Mouse (Mus musculus): ENCODE measurements at regions not wholly inside any gene's neighbourhood (a gene's known extent, or its start where the extent isn't known, plus 50 kb on each side); places are given as distances from the start of the nearest gene placed in this dataset.

DNA sequence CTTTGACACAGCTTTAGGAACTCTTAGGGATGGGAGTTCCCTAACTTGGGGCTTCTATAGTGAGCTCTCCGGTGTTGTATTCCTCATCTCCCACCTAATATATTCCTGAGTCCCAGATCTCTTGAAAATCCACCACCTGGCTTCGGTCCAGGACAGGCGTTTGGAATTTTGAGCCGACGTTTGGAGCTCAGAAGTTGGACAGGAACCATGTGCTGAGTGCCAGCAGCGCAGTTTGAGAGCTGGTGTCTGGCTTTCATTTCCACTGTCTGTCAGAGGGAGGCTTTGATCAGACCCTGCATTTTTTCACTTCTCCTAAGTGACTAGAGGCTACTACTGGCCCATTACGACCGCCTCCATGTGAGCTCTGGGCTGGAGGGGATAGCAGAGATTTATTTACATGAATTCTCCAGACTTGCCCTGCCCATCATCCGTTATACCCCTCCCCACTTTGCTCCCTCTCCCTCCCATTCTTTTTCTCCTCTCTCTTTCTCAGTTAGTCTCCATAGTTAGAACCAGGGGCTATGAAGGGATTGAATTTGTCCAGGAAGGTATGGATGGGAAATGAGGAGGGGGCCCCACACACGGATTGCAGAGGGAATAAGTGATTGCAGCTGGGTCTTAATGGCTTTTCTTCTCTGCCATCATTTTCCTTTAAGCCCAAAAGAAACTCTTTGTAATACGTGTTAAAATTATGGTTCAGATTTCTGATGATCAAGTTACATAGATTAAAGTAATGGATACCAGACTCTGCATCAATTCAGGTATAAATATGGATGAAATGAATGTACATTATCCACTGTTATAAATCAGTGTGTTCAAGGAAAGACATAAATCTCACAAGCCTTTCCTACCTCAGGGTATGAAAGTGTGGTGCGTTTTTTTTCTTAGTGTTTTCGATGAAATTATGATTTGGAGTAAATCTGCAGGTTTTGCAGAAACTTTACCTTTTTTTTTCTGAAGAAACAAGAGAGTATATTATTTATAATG is 474.5 kb upstream of the Zfp462 start:
- Histone ChIP-seq H3K4me3 (no peak overlapping the region), H3K4me2 (no peak overlapping the region), H3K9me3 (no peaks in the 10 kb centered on the region), H3K27ac (no peak overlapping the region), H3K36me3 (no peaks in the 10 kb centered on the region), H3K27me3 (no peaks in the 10 kb centered on the region), H3K4me1 (replicated peaks) (no peaks in the 10 kb centered on the region; the same call in 1 of the 2 replicates), H3K9ac (no peak overlapping the region)
- WGBS = 56% methylated on average over 13 of the region's 13 CpGs
- peak; percentile 80 for ATAC-seq (ENCODE audit: low FRiP score)

DNA sequence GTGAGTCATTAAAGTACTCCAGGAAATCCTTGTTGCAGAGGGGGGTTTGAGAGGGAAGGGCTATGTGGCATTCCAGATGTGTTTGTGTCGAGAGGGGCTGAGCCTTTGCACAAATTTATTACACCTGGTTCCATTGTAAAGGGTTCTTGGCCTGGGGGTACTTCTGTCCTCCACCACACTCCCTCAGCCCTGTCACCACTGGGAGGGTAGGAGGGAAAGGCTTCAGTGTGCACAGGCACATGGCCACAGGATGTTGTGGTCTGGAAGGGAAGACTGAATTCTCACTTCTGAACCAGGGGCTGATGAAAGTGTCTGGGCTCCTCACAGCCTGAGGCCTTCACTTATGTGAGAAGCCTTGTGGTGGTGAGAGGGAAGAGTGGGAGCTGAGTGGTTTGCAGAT is 473.8 kb upstream of the Zfp462 start:
- H3K27ac ChIP-seq = no peak overlapping the region
- H3K9me3 ChIP-seq = no peaks in the 10 kb centered on the region
- H3K36me3 ChIP-seq = no peaks in the 10 kb centered on the region
- ATAC-seq (ENCODE audit: low FRiP score) = no peak
- 69% methylated on average over 1 of the region's 1 CpGs for WGBS
- H3K4me3 ChIP-seq = no peak overlapping the region
- no peaks in the 10 kb centered on the region for H3K27me3 ChIP-seq
- H3K4me2 ChIP-seq = no peak overlapping the region
- H3K9ac ChIP-seq = no peak overlapping the region
- H3K4me1 ChIP-seq (replicated peaks) = no peaks in the 10 kb centered on the region; the same call in 1 of the 2 replicates

GRCm38 (mm10) chr4:54481766-54482165 is 463.1 kb upstream of the Zfp462 start:
- Histone ChIP-seq H3K27me3 (no peaks in the 10 kb centered on the region), H3K9me3 (no peaks in the 10 kb centered on the region), H3K36me3 (no peaks in the 10 kb centered on the region), H3K27ac (no peak overlapping the region), H3K4me3 (no peak overlapping the region), H3K4me1 (replicated peaks) (no peaks in the 10 kb centered on the region), H3K9ac (no peak overlapping the region), H3K4me2 (no peak overlapping the region)
- ATAC-seq (ENCODE audit: low FRiP score) = no peak
- WGBS = 76% methylated on average over 2 of the region's 2 CpGs

DNA sequence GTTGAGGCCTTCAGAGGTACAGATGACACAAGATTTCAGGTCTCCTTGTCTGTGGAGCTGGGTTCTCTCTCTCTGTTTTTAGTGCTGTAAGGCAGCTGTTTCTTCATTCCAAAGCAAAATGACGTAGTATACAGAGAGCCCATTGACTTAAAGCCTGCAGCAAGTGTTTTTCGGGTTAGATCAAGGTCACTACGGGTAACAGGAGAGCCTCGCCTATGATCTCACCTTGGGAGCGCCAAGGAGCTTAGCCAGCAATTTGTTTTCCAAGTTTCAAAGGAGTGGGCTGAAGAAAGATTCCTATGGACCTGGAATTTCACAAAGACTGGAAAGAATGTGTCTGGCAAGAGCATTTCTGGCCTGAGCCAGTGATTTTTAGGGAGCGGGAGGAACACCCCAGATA is 451.8 kb upstream of the Zfp462 start:
- Histone ChIP-seq H3K4me1 (replicated peaks) (no peaks in the 10 kb centered on the region), H3K36me3 (no peaks in the 10 kb centered on the region), H3K4me3 (no peak overlapping the region), H3K27ac (no peak overlapping the region), H3K9ac (no peak overlapping the region), H3K4me2 (no peak overlapping the region), H3K27me3 (no peaks in the 10 kb centered on the region), H3K9me3 (no peaks in the 10 kb centered on the region)
- WGBS = 89% methylated on average over 6 of the region's 6 CpGs
- no peak for ATAC-seq (ENCODE audit: low FRiP score)

DNA sequence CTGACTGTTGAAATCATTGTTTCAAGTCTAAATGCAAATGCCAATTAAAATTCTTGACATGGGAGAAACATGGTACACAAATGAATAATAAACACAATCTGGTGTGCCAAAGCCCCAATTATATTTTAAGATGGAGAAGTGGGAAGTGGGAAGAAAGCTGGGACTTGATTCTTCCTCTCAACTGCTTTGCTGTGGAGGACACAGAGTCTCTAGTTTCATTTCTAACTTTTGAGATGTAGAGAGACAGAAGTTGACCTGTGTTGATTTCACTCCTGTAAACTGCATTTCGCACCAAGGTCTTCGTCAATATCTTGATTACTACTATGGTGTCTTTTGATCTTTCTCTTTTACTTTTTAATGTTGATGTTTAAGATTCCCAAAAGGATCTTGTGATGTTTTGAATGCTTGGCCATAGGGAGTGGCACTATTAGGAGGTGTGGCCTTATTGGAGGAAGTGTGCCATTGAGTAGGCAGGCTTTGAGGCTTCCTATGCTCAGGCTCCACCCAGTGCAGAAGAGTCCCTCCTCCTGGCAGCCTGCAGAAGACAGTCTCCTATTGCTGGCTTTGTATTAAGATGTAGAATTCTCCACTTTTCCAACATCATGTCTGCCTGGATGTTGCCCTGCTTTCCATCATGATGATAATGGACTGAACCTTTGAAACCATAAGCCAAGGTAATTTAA is 447.4 kb upstream of the Zfp462 start:
- Histone ChIP-seq H3K9ac (no peak overlapping the region), H3K36me3 (no peaks in the 10 kb centered on the region), H3K27ac (no peak overlapping the region), H3K4me3 (no peak overlapping the region), H3K4me2 (no peak overlapping the region), H3K4me1 (replicated peaks) (no peaks in the 10 kb centered on the region), H3K9me3 (no peaks in the 10 kb centered on the region), H3K27me3 (no peaks in the 10 kb centered on the region)
- no peak for ATAC-seq (ENCODE audit: low FRiP score)
- 99% methylated on average over 2 of the region's 2 CpGs for WGBS

- ATAC-seq (ENCODE audit: low FRiP score) = no peak
- H3K36me3 ChIP-seq = no peaks in the 10 kb centered on the region
- no peaks in the 10 kb centered on the region for H3K27me3 ChIP-seq
- H3K4me1 ChIP-seq (replicated peaks) = no peaks in the 10 kb centered on the region
- no peak overlapping the region for H3K4me2 ChIP-seq
- 80% methylated on average over 1 of the region's 1 CpGs for WGBS
- no peak overlapping the region for H3K27ac ChIP-seq
- no peak overlapping the region for H3K4me3 ChIP-seq
- H3K9me3 ChIP-seq = no peaks in the 10 kb centered on the region
- H3K9ac ChIP-seq = no peak overlapping the region
Observed at GRCm38 (mm10) chr4:54515934-54516333, 428.9 kb upstream of the Zfp462 start.

DNA sequence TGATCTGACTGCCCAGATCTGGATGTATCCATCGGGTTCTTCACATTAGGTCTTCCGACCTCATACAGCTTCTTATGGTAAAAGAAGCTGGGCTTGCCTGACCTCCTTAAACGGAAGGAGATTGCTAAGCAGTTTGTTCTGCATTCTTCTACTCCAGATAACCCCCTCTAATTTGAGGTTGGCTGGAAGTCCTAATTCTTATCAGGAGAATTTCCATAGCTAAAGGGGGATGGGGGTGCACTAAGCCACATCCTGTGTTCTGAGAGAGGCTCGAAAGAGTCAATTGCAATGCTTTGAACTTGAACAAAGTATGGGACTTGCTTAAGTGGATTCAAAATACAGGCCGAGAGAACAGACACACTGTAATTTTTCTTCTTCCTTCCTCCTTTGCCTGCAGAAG is 421.6 kb upstream of the Zfp462 start:
- no peaks in the 10 kb centered on the region for H3K9me3 ChIP-seq
- no peak overlapping the region for H3K9ac ChIP-seq
- H3K4me1 ChIP-seq (replicated peaks) = no peaks in the 10 kb centered on the region
- WGBS = 77% methylated on average over 5 of the region's 5 CpGs
- no peaks in the 10 kb centered on the region for H3K27me3 ChIP-seq
- no peak overlapping the region for H3K4me2 ChIP-seq
- H3K27ac ChIP-seq = no peak overlapping the region
- H3K36me3 ChIP-seq = no peaks in the 10 kb centered on the region
- no peak overlapping the region for H3K4me3 ChIP-seq
- ATAC-seq (ENCODE audit: low FRiP score) = no peak

DNA sequence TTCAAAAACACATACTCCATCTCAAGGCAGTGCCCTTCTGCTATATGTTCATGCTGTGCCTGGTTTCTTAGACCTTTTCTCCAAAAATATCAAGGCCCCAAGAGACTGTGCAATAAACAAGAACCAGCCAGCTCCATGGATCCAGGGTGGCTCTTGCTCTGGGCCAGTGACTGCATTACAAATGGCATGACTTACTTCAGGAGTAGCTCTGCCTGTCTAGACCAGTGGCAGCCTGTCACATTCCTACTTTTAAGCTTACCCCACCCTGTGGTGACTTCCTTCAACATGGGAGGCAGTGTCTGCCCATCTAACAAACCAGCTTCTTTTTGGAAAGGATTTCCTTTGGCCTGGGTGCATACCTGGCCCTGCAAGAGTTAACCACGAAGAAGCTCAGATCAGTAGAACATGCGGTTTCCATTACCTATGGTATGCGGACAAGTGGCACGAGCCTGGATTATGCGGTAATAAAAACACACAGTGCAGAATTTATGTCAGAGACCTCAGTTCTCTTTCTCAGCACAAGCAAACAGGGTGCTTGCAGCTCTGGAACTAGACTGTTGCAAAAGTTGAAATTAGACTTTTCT is 418.8 kb upstream of the Zfp462 start:
- 71% methylated on average over 5 of the region's 5 CpGs for WGBS
- H3K4me1 ChIP-seq (replicated peaks) = no peaks in the 10 kb centered on the region
- no peak overlapping the region for H3K4me2 ChIP-seq
- no peak for ATAC-seq (ENCODE audit: low FRiP score)
- H3K27ac ChIP-seq = no peak overlapping the region
- no peak overlapping the region for H3K9ac ChIP-seq
- no peak overlapping the region for H3K4me3 ChIP-seq
- H3K27me3 ChIP-seq = no peaks in the 10 kb centered on the region
- no peaks in the 10 kb centered on the region for H3K36me3 ChIP-seq
- no peaks in the 10 kb centered on the region for H3K9me3 ChIP-seq

GRCm38 (mm10) chr4:54527660-54528059 is 417.2 kb upstream of the Zfp462 start:
- Histone ChIP-seq H3K4me1 (replicated peaks) (no peaks in the 10 kb centered on the region), H3K9ac (no peak overlapping the region), H3K27me3 (no peaks in the 10 kb centered on the region), H3K27ac (no peak overlapping the region), H3K9me3 (no peaks in the 10 kb centered on the region), H3K36me3 (no peaks in the 10 kb centered on the region), H3K4me3 (no peak overlapping the region), H3K4me2 (no peak overlapping the region)
- no peak for ATAC-seq (ENCODE audit: low FRiP score)
- 90% methylated on average over 2 of the region's 2 CpGs for WGBS

DNA sequence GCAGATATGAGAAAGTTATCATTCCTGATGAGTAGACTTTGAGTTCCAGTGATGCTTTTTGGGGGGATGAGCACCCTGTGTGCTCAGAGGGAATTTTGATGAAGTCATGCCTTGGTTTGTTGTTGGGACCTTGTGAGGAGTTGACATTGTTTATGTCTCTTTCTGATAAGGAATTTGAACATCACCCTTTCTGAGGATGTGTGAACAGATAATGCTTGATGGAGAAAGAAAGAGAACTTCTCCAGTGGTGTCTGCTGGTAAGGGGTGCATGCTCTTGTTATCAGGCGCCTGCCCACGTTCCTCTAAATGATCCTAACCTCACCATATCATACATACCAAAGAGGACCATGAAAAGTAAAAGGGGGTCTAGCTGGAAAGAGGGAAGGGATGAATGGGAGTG is 413.1 kb upstream of the Zfp462 start:
- no peak for ATAC-seq (ENCODE audit: low FRiP score)
- 84% methylated on average over 2 of the region's 2 CpGs for WGBS
- Histone ChIP-seq H3K27ac (no peak overlapping the region), H3K9ac (no peak overlapping the region), H3K36me3 (no peaks in the 10 kb centered on the region), H3K9me3 (no peaks in the 10 kb centered on the region), H3K27me3 (no peaks in the 10 kb centered on the region), H3K4me3 (no peak overlapping the region), H3K4me2 (no peak overlapping the region), H3K4me1 (replicated peaks) (peaks cover 11% of the 10 kb centered on the region)

DNA sequence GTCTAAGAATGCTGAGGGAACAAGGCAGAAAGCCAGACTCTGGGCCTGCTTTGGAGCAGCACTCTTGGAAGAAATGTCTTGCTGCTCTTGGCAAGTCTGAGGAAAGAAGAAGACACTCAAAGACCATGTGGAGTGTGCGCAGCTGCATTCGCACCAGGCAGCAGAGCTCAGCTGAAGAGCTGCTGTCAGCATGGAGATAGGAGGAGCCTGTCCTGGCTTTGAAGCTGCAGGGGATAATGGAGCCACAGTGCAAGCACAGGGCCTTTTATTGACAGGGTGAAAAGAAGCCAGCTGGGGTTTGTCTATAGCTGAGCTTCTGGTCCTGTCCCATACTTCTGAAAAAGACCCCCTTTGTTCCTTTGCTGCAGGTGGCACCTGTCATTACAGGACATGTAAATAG is 411.0 kb upstream of the Zfp462 start:
- peak; percentile 88 for ATAC-seq (ENCODE audit: low FRiP score)
- H3K4me2 ChIP-seq = no peak overlapping the region
- H3K4me1 ChIP-seq (replicated peaks) = peaks cover 11% of the 10 kb centered on the region
- H3K9me3 ChIP-seq = no peaks in the 10 kb centered on the region
- H3K9ac ChIP-seq = no peak overlapping the region
- no peaks in the 10 kb centered on the region for H3K36me3 ChIP-seq
- 0 out of 2 replicates have a peak overlapping the region, but pooled peaks have one; percentile 0 for H3K27ac ChIP-seq
- H3K4me3 ChIP-seq = no peak overlapping the region
- H3K27me3 ChIP-seq = no peaks in the 10 kb centered on the region
- 13% methylated on average over 2 of the region's 2 CpGs for WGBS

- Histone ChIP-seq H3K36me3 (no peaks in the 10 kb centered on the region), H3K27me3 (no peaks in the 10 kb centered on the region), H3K4me2 (no peak overlapping the region), H3K9ac (no peak overlapping the region), H3K4me1 (replicated peaks) (no peaks in the 10 kb centered on the region), H3K27ac (no peak overlapping the region), H3K9me3 (no peaks in the 10 kb centered on the region), H3K4me3 (no peak overlapping the region)
- no peak for ATAC-seq (ENCODE audit: low FRiP score)
- 89% methylated on average over 7 of the region's 7 CpGs for WGBS
Observed at GRCm38 (mm10) chr4:54552864-54553618, 391.8 kb upstream of the Zfp462 start.

Data from hindbrain, embryonic 13.5 days (tissue).